Mouse (Mus musculus) kidney, postnatal 36 days (tissue): Measurements from ENCODE around the gene Rbms1.

ENCODE experiments used
- DNase-seq, 2 experiments: peaks; one replicate each; pipeline ENCODE4 v3.0.0; 2021 to 2022; ENCODE audit warnings: mixed read lengths in 2 of 2

Rbms1 gene

DNA sequence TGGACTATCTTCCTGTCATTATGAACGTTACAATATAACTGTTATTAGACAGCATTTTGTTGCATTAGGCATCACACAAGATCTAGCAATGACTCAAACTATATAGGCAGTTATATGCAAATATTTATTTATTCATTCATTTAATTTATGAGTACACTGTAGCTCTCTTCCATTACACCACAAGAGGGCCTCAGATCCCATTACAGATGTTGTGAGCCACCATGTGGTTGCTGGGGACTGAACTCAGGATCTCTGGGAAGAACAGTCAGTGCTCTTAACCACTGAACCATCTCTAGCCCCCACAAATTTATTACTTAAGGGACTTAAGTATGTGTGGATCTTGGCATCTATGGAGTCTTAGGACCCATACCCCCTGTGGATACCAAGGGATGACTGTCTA, 214.4 kb downstream of the Rbms1 start:
- no peak for DNase-seq

DNA sequence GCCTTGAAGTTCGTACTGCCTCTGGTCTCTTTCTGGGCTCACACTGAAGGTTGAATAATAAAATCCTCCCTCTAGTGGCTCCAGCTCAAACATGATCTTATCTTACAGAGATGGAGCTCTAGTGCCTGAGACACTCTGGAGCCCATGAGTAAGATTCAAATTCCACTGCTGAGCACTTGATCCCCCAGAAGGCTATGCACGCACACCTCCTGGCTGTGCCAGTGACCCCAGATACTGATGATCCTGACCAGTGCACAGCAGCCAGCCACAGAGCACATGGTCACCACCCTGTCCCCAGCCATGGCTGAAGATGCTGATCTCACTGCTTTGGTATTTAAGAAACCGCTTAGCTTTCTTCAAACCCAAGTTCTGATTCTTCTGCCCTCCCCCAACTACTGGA, 215.4 kb downstream of the Rbms1 start:
- DNase-seq, result peak in 1 of 2 experiments; percentile 15

DNA sequence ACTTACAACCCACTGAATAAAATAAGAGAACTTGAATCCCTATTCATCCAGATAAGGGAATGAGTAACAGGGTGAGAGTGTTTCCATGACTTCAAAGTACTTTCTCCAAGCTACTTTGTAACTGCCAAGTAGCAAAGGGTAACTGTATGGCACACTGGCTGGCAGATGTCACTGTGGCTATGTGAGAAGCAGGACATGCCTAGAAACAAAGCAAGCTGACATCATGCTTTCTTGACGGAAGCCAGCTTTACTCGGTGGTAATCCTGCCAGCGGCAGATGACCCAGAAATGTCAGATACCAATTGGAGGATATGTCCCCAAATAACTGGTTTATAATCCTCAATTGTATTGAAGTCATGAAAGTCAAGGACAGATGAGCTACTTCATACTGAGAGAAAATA, 218.3 kb downstream of the Rbms1 start:
- DNase-seq, result no peak

DNA sequence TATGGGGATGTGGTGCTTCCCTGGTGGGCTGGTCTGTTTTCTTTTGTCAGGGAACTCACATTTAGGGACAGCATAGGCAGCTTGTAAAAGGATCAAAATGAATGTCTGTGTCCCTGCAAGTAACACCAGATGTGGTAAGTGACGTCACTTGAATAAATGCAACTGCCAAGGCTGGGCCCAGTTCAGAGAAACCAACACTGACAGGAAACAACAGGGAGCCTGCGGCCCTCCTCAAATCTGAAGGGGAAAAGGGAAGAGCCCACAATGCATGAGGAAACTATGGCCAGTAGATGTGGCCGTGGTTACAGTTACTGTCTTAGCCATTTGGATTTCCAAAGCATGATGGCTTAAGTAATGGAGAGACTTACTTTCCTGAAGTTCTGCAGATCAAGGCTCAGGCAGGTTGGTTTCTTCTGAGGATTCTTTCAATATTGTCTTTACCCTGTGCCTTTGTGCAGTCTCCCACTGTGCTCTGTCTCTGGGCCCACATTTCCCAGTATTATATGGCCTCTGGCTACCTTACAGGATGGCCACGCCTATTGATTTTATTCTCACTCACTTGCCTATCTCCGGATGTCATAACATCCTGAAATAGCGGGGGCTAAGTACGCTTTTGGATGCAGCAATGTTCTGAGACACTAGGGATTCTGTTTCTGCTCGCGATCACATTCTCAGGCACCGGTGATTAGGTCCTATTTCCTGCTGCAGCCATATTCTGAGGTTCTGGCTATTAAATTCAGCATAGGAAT, 223.4 kb downstream of the Rbms1 start:
- DNase-seq, result no peak

DNA sequence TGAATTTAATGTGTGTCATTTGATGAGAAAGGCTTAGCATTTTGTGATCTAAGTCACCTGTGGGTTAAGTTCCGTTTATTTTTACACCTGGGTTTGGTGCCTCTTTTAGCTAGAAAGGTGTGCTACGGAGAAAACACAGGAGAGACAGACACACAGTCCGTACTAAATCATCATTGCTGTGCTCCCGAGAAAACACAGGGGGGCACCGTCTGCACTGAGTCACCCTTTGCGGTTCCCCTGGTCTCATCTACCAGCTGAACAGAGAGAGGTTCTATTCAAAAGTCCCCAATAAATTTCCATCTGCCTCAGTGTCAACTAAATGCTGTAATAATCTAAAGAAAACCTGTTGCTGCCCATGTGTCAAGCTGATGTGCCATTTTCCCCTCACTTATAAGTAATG, 232.1 kb downstream of the Rbms1 start:
- no peak for DNase-seq

DNA sequence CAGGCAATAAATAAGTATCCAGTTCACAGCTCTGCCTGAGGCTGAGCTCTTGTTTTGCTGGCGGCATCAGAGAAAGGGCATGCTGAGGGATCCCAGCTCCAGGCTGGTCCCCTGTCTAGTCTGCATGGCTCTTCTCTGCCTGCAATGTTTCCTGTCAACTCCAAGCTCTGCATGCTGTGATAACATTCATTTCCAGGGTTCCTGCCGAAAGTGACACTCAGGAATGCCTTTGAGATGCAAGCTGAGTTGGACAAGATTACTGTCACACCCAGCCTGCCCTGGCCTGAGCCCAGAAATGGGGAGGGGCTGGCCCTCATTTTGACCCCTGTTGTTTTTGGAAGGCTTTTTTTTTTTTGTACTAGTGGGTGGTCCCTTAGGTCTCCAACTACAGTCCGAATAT, 233.0 kb downstream of the Rbms1 start:
- DNase-seq, result peak; percentile 58 to 71

DNA sequence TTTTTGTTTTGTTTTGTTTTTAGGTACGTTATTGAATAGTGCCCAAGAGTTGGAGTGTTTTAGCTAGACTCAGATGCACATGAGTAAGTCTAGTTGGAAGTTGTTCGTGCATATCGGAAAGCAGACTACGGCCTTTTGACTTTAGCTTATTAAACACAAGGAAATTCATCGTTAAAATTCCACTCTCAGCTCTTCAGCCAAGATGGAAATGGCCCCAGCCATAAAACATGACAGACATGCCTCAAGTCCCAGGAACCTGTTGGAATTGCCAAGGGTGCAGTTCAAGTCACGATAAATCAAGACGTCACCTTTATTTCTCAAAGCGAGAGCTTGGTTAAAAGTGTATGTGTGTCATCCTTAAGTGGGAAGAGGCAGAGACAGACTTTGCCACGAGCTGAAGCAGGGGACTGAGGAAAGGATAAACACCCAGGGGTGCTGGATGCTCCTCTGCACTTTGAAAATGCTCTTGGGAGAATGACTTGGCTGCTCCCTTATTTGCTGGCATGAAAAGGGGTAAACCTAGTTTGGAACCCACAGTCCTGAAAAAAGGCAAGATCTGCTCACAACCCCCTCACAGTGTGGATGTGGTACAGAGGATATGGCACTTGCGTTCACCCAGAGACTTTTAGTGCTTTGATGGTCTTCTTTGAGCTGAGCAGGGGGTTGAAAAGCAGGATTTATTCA, 233.9 kb downstream of the Rbms1 start:
- peak; percentile 51 to 54 for DNase-seq

DNA sequence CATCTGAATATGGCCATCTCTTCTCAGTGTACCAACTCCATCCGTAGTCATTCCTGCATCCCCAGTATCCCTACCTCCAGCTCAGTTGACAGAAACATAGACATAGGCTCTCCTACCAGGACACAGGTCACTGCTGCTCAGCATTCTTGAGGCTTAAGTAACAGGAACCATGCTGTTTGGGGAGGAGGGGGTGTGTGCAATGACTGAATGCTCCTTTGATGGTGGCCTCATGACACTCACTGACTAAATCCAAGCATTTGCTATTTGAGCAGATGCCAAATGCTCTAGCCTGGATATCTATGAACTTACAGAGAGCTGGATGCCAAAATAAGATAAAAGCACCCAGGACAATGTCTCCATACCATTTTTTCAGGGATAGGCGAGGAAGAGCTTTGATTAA, 238.3 kb downstream of the Rbms1 start:
- no peak for DNase-seq

DNA sequence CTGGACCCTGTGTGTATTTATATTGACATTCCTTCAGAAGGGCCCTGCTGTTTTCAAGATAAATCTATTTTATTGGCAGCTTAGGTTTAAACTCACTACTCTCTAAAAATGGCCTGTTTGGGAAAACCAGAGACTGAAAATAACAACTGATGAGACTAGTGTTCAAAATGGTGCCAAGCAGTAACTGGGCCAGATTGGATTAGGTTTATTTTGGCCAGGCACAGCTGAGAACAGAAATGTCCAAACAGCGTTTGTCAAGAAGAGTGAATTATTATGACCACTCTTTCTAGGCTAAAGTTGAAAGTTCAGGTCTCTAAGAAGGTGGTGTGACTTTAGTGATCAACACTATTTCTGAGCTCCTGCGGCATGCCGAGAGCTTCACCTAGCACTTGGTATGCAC, 240.0 kb downstream of the Rbms1 start:
- DNase-seq, result no peak

DNA sequence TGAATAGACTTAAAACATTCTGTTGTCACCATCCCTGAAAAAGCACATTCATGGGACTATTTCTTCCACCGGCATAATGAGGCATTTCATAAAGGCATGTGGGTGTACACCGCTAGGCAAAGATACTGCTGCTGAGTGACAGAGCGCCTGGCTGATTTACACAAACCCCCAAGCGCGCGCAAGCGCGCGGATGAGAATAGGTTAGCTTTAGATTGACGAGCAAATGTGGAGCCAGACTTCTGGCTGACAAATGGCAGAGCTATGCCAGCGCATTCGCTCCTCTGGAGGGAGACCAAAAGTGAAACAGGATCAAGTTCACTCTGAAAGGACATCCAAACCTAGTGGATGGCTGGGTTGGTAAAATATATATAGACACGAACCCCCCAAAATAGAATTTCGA, 240.5 kb downstream of the Rbms1 start, which contains the start of gene Itgb6:
Gene Itgb6, minus strand, starts transcription at position 130 of the 400 bp plus-strand sequence.
- DNase-seq, result no peak

DNA sequence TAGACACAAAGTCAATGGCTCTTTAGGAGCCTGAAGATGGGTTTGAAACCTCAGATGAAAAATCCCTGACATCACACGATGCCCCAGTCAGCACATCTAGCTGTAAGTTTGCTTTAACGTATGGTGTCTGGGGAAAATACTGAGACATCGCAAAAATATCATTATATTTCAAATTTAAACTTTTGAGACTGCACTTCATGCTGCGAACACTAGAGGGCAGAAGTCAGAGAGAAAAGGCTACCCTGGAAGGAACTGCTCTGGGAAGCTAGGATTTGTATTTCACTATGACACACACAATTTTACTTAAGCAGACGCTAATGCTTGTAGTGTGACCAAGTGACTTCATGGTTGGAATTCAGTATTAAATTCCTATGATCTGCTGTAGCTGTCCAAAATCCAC, 242.1 kb downstream of the Rbms1 start:
- DNase-seq, result peak in 1 of 2 experiments; percentile 64

DNA sequence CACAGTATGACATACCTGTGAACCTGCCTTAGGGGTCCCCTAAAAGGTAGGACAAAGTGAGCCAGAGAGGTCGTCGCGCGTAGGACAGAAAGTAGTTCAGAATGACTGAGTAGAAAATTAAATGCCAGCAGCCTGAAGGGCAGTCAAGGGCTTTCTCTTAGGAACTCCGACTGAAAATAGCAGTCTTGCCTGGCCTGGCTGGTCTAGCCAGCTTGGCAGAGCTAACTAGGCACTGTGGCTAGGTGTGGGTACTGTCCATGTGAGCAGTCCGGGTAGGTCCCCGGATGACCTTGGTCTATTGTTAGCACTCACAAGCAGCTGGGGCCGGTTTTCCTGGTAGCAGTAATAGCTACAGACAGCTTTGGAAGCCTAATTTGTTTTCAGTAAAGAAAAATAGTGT, 242.8 kb downstream of the Rbms1 start:
- peak; percentile 76 to 89 for DNase-seq

DNA sequence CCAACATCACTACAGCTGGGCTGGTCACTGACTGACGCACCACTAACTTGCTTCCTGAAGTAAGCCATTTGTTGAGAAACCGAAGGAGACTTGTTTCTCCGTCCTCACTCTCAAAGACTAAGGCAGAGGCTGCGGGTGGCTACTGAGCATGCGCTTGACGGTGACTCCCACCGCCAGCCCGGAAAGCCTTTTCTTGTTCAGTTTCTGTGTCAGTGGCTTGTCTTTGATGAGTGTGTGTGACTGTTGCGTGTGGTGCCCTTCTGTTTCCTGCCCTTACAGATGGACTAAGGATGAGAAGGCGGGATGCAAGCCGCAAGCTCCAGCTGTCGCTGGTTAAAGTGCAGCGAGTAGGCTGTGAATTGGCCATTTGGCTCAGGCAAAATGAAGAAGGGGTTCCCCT, 245.6 kb downstream of the Rbms1 start:
- peak in 1 of 2 experiments; percentile 66 for DNase-seq

DNA sequence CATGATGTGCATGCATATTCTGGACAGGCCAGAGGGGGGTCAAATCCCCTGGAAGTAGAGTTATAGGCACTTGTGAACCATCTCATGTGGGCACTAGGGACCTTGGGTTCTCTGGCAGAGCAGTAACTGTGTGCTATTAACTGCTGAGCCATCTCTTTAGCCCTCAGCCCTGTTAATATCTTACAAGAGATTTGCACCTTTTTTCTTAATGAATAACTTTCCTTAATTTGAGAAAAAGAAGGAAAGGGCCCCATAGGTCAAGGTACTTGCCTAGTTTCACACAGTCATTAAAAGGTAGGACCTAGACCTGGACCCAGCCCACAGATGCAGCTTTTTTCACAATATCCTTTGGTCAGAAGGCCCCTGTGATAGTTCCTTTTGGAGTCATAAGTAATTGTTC, 246.4 kb downstream of the Rbms1 start:
- DNase-seq, result peak in 1 of 2 experiments; percentile 68

DNA sequence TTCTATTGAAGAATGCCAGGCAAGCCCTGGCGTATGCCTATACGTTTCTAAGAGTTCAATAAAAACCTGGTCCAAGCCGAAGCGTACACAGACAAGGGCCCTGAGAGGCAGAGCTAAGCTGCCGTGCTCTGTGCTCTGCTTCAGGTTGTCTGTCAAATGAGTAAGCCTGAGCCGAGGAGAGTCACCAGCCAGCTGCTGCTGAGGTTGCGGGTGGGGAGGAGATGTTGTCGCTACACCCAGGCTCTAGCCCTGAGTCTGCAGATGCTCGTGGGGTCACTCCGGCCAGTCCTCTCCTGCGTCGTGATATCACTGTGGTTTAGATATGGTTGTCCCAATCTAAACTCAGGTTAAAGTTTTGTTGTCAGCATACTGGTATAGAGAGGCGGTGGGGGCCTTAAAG, 247.2 kb downstream of the Rbms1 start:
- no peak for DNase-seq

DNA sequence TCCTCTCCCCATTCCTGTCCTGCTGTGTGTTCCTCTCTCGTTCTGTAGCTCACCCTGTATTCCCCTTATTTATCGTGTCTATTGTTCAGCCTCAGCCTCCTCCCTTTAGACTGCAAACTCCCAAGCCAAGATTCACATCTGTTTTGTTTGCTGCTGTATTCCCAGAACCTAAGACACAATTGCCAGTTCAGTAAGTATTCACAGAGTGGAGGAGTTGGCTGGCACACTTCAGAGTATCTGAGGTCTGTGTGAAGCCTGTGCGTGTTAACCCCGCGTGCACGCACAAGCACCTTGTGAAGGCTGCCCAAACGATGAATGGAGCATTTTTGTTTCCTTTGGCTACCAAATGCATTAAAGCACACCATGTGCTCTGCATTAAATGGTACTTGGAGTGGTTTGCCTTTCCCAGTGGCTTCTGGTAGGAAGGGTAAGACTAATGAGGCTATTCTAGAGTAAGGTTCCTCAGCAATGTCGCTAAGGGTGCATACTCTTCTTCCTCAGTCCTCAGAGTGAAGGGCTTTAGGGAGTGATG, 248.0 kb downstream of the Rbms1 start:
- DNase-seq, result no peak

DNA sequence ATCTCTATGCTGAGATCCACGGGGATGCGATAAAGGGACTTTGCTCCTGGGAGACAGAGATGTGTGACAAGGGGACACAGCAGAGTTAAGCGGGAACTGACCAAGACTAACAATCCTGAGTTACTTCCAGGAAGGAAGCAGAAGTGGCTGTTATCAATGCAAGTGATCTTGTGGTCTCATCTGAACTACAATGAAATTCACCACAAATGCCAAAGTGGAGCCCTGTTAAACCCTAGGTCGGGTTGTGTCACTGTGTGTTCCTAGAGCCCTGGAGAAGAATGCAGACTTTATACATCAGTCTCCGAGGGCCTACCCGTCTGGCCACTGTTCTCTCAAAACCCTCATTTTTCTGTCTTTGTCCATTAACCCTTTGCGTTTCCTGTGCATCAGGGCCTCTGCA, 248.5 kb downstream of the Rbms1 start:
- DNase-seq, result no peak

DNA sequence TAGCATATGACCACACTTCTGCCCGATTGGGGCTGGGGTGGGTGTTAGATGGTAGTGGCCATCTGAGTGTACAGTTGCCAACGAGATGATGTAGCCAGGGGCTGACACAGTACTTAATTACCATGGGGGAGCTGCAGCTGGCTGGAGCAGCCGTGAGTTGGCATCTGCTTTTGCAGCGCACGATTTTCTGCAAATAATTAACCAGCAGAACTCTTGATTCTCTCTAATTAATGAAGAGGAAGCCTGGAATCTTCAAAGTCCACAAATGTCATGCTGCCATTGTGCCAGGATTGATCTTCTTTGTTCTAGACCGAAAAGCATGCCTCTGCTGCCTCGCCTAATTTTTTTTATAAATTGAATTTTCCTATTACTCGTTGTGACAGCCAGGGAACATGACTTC, 249.1 kb downstream of the Rbms1 start:
- peak; percentile 71 to 82 for DNase-seq

DNA sequence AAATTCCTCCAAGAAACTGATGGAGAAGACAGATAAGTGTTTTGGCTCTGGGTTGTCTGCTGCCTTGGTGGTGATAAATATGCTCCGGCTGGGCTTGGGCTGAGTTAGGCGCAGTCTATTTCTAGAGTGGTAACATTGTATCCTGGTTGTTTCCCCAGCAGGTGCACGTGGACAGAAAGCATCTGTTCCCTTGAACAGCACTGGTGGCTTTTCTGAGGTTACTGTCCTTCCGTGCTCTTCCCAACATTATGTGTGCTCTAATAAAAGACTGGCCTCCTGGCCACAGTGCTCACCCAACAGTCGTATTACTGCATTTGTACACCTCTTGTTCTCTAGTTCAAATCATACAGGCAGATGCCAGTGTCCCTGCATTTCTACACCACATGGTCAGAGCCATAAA, 250.1 kb downstream of the Rbms1 start:
- DNase-seq, result no peak

DNA sequence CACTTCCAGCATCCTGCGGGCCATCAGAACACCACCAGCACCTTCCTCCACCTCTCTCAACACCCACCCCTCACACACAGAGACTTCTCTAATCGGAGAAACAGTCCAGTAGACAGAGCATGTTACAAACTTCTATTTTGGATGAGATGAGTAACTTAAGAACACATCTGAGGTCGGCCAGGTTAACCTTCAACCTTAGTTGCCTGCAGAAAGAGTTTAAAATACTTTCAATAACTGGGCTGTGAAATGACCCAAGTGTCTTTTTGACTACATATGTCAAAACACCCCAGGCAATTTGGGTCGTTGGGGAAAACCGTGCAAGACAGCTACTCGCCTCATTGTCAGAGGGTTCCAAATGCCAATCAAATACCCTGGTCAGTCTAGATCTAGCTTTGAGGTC, 250.5 kb downstream of the Rbms1 start:
- DNase-seq, result peak; percentile 46 to 48

DNA sequence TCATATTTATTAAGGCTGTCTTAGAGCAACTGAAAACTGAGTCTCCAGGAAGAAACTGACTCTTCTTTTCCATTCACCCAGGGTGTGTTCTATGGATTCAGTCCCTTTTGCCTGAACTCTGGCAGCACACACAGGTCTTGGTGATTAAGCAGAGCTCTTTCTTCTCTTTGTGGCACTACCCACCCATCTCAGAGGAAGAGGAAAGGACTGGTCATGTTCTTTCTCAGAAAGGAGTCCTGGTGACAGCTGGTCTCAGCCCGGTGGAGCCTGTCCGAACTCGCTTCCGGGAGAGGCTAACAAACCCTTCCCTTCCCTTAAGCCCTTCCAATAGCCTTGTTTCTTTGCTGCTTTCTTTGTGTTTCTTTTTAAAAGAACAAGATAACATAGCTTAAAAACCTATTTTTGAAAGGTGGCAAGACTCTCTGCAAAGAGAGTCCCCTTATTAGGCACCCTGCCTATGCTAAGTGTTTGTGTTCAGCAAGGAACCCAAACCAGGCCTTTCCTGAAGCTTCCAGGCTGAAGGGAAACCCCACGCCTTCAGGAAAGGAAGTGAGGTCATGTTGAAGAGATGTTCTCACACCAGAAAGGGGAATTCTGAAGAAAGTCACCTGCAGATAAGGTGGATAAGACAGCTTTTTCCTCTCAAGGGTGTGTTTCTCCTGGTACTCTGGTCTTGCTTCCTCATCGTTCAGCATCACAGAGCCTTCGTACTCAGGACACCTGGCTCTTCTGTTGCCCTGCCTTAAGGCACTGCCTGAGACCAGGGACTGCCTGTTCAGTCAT, 251.7 kb downstream of the Rbms1 start:
- DNase-seq, result no peak

DNA sequence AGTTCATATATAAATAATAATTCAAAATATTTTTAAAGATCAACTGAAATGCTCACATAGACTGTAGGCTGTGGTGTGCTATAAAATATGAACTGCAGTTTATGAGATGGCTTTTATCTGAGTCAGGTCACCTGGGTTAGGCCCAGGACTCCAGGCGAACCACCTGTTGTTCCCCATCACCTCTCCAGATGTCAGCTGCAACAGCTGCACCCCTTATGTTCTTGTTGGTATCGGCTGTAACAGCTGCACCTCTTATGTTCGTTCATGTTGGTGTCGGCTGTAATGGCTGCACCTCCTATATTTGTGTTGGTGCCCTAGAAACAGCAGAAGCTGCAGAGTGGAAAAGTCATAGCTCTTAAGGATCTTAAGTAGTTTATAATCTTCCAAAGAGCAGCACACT, 252.7 kb downstream of the Rbms1 start:
- no peak for DNase-seq

DNA sequence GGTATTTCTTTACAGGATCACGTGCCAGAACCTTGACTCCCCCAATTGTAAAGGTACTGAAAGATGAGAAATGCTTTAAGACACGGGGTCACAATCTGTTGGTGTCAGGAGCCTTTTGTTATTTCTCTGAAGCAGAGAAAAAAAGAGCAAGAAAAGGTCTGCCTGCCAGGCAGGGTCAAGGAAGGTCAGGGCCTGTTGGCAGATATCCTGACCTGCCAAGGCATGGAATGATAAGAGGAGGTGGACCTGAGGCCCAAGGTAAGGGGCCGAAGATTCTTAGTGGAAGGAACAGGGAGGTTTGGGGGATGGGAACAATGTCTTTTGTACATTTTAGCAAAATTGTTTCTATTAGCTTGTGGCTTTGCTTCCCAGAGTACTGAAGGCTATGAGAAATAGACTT, 254.3 kb downstream of the Rbms1 start:
- no peak for DNase-seq
